Mouse (Mus musculus) CD8-positive naive resting alpha-beta T cell, adult 2 months (primary cell): ENCODE data around the gene Rbp7.
"Not testable (repeated sequence)": the region's sequence is repeated elsewhere in the genome, so short reads cannot be mapped to it uniquely, and the experiment has no call there.

Experiments used
- DNase-seq, 2 experiments: peaks; one replicate each; pipeline ENCODE4 v3.0.0; 2022; ENCODE audit warnings: low read depth in 2 of 2, low spot score in 2 of 2

Rbp7 gene

DNA sequence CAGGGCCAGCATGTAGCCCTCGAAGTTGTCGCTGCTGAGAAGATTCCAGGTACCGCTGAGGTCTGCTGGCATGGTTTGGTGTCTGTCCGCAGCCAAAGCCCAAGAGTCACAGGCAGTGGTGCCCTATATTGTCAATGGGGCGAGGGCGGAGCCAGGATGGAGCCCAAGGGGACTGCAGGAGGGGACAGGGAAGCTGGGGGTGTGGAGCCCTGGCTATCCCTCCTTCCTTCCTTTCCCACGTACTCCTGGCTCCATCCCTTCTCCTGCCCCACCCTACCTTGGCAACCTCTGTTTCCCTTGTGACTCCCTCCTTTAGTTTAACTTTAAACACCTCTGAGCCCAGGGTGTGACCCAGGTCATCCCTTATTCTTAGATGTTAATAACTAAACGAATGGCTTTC is at the start of gene Rbp7:
Gene Rbp7, minus strand, starts transcription at position 100 of the 400 bp plus-strand sequence.
- no peak for DNase-seq

DNA sequence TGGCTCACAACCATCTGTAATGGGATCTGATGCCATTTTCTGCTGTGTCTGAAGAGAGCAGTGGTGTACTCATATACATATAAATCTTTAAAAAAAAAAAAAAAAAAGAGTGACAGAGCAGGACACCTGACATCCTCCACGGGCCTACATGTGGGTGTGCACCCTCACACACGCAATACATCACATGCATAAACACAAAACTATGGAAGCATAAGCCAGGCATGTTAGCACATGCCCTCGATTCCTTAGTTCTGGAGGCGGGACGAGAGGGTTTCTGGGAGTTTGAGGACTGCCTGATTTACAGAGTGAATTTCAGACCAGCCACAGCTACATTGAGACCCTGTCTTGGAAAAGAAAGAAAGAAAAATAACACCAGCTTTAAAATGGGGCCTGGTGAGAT is 49.6 kb upstream of the Rbp7 start:
- DNase-seq: no peak

DNA sequence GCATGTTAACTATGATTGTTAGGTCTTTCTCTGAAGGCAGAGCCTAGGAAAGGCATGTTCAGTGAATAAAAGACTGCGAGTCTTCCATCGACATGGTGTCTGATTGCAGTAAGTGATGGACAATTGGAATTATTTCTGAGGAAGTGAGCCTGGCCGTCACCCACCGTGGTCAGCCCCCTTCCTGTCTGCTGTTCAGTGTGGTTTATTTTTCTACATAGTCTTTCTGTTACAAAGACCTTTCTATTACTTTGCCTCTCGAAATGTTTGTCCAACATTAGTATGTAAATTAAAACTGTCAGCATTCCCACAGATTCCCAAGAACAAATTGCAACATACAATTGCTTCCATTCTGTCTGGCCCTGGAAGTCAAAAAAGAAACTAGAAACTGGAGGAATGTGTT is 45.0 kb upstream of the Rbp7 start:
- DNase-seq: no peak

DNA sequence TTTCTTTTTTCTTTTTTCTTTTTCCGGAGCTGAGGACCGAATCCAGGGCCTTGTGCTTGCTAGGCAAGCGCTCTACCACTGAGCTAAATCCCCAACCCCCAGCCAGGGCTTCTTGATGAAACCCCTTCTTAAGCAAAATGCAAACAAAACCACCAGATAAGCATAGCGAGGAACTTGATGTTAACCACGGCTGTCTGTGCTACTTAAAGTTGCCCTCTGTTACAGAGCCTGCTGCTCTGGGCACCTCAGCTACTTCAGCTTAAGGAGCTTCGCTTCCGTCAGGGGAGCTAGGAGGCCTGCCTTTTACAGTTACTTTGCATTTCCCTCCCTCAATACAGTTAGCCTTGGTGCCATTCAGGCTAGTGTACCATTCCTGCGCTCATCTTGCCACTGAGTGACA is 44.1 kb upstream of the Rbp7 start:
- DNase-seq: no peak

DNA sequence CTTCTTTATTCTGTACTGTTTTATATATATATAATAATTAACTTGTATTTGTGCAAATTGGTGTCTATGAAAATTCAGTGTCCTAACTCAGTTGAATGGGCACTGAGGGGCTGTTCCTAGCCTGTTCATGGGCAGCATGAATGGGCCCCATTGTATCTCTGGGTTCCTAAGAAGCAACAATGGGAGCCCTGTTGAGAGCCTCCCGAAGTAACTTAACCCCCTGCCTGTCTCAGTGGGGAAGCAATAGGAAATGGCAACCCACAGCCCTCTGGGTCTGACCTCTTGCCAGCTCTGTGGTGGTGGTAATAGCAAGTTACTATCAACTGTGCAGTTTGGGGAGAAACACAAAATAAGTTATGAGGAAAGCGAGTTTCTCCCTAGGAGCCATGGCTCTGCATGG is 41.8 kb upstream of the Rbp7 start:
- DNase-seq: no peak

DNA sequence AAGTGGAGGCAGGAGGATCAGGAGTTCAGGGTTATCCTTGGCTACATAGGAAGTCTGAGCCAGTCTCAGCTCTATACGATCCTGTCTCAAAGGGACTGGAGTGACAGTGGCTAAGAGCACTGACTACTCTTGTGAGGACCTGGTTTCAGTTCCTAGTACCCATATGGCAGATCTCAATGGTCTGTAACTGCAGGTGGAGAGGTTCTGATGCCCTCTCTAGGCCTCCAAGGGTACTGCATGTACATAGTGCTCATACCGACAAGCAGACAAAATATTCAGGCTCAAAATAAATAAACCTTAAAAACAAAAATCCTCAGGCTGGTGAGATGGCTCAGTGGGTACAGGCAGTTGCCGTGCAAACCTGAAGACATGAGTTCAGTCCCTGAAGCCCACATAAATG is 36.4 kb upstream of the Rbp7 start:
- no peak for DNase-seq

DNA sequence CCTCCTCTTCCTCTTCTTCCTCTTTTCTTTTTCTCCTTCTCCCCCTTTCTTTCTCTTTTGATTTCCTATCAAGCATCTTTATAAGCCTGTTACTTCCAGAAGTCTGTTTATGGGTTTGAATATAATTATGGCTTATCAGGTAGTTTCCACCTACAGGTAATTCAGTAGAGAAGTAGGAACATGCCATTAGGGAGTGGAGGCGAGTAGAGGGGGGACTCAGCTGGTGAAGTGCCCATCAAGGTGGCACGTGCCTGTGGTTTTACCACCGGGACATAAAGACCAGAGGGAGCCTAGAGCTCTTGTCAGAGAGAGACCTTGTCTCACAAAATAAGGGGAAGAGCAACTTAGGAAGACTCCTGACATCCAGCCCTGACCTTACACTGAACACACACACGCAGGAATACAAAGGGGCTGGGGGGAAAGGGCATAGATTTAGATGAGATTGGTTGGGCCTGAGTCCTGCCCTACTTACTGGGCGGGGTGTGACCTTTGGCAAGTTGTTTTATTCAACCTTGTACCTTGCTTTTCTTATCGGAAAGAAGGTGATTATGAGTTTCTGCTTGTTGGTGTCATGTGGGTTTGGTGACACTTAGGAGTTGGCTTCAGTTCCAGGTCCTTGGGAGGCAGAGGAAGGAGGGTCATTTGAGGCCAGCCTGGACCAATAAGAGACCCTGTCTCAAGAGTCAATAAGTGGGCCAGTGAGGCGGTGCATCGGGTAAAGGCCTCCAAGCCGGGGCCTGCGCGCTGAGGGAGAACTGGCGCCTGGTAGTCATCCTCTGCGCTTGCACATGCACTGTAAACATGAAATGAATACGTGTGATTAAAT is 34.9 kb upstream of the Rbp7 start:
- DNase-seq: no peak

DNA sequence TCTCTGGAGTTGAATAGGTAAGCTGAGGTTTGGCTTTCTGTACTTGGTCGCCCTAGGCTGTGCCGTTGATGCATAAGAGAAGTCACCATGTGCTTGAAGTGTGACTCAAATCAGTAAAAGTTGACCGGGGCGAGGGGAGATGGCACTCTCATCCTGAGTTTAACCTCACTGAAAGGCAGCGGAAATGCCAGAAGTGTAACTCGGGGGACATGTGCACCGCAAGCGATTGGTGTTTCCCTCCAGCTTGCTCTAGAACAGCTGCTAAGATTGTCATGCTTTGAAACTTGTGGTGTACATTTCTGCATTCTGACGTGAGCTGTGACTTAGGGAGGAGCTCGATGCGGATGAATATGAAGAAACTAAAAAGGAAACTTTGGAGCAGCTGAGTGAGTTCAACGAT is 33.0 kb upstream of the Rbp7 start:
- DNase-seq: no peak

DNA sequence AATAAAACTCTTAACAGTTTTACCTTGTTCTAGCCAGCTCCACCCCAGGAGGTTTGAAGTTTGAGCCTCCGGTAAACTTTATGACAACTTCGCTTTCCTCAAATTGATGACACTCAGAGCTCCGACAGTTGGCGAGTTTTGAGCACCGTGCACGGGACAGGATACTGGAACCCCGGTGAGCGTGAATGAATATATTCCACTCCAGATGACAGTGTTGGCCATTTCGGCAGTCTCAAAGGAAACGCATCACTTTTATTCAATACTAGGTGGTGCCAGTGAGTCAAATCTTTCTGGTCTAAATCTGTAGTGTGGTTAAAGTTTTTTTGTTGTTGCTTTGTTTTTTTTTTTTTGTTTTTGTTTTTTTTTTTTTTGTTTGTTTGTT is 31.0 kb upstream of the Rbp7 start:
- DNase-seq: peak in 1 of 2 experiments; percentile 30

DNA sequence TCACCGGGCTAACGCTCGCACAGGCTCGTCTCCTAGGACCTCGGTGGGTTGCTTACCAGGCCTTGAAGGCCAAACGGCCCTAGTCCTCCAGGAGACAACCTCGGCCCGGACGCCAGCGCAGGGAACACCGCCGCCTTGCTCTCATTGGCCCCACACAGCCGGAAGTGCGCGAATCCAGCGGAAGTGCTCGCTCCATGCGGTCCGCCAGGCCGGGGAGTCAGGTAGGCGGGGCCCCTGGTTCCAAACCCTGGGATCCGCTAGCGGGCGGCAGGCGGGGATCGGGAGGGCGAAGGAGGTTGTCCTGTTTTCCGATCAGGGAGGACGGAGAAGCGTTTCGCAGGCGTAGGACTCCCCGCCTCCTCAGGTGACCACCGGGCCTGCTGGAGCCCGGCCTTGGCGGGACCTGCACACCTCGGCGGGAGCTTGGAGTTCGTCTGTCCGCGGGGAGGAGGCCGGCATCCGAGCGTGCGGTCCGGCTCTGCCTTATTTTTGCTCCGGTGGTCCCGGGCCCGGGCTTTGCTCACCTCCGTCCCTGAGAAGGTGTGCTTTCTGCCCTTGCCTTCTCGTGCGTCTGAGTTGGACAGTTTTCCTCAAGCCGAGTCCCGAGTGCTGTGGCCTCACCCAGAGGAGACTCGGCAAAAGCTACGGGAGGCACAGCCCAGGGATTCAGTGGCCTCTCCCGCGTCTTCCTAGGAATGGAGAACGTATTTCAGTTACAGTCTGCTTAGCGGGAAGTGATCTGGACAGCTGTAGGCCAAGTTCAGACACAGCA is 30.5 kb upstream of the Rbp7 start, which contains the start of the genes Nmnat1 and Lzic:
Gene Nmnat1, minus strand, starts transcription at position 150 of the 772 bp plus-strand sequence.
Gene Lzic, plus strand, starts transcription at position 177 of the 772 bp plus-strand sequence.
- peak; percentile 83 to 84 for DNase-seq

DNA sequence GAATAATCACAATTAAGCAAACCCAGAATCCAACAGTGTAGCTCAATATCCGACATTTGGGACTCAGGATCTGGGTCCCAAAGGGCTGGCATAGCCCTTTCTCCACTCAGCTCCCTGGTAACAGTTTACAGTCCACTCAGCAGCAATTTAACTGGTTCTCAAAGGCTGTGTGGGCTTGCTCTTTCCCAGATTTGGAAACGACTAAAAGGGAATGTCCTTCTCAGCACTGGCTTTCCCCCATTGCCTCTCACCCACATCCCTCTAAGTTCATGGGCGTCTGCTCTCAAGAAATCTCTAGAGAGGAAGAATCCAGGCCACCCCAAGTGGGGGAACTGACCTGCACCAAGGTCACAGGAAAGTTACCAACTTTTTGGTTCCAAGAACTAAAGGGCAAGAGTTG is 29.8 kb upstream of the Rbp7 start:
- no peak for DNase-seq

DNA sequence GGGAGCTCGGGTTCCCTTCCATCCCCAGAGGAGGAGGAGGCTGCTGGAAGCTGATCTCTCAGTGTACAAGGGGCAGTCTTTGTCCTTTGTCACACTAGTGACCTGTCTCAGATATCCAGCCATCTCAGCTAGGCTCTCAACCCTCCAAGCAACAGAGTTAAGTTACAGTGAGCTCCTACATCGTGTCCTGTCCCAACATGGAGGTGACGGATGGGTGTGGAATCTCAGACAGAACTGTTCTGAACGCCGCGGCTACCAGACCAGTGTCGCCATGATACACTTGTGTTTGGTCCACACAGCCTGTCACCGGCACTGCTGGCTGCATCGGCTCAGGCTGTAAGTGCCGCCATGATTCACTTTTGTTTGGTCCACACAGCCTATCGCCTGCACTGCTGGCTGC is 22.3 kb upstream of the Rbp7 start, which contains the start of gene Tmem274:
Gene Tmem274, plus strand, starts transcription at position 301 of the 400 bp plus-strand sequence.
- DNase-seq: no peak

DNA sequence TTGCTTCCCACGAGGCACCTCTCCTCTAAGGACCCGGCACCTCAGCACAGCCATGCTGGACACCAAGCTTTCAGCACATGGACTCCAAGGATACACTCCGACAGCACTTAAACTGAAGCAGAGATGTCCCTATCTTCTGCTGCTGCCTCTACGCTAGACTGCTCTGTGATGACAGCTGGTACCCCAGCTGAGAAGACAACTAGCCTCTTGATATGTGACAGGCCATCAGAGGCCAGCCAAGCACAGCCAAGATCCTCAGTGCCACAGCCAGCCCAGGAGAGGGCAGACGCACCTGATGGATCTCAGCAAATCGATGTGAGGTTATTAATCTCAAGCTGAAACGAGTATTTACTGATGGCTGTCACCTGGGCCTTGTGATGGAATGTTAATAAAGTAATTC is 20.3 kb upstream of the Rbp7 start:
- DNase-seq: no peak

DNA sequence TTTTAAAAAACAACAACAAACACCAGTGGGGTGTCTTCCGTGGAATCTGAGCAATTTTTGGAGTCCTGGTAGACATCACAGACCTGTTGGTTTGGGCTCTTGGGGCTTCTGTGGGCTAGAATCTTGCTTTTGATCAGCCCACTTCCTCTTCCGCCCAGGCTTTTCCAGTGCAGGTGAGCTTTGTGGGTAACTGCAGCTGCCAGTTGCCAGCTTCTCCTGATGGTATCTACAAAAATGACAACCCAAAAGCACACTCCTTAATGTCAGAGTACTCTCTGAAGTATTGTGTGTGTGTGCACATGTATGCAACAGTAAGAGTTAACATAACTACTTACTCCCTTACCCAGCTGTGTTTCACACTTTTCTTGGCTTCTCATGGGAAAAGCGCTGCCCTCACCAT is 14.8 kb upstream of the Rbp7 start:
- peak; percentile 57 for DNase-seq

DNA sequence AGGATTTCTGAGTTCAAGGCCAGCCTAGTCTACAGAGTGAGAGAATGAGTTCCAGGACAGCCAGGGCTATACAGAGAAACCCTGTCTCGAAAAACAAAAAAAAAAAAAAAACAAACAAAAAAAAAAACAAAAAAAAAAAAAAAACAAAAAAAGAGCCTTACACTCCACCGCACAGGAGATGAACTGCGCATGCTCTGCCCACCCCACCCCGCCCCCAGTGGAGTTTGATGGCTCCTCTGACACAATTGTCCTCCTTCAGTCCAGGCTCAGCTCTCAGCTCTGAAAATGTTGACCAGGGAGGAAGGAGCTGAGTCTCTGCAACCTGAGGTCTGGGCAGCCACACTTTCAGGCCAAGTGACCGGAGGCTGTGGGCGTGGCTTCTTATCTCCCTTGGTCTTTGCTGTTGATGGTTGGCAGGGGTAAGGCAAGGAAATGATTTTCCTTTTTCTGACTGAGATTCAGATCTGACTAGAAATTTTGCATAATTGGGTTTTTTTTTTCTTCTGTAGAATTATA is 8.7 kb upstream of the Rbp7 start:
- DNase-seq: no peak

DNA sequence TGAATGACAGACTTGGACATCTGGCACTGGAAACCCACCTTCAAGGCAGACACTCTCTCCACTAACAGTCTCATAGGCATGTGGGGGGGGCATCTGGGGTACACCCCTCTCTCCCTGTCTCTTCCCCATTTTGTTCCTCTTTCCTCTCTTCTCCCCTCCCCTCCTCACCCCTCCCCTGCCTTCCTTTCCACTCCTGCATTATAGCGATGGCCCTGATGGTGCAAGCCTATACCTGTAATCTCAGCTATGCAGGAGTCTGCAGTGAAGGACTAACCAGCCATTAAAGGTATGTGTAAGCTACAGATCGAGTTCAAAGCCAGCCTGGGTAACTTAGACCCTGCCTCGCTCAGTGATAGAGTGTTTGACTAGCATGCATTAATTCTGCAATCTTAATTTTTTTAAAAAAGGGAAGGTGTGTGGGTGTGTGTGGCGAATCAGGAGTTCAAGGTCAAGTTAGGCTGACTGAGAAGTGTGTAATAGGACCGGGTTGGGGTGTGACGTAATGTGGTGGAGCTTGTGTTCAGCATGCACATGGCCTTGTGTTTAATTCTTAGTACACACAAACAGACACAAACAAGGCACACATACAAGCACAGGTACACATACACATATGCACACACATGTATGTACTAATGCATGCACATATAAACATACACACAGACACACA is 7.7 kb upstream of the Rbp7 start:
- no peak for DNase-seq

DNA sequence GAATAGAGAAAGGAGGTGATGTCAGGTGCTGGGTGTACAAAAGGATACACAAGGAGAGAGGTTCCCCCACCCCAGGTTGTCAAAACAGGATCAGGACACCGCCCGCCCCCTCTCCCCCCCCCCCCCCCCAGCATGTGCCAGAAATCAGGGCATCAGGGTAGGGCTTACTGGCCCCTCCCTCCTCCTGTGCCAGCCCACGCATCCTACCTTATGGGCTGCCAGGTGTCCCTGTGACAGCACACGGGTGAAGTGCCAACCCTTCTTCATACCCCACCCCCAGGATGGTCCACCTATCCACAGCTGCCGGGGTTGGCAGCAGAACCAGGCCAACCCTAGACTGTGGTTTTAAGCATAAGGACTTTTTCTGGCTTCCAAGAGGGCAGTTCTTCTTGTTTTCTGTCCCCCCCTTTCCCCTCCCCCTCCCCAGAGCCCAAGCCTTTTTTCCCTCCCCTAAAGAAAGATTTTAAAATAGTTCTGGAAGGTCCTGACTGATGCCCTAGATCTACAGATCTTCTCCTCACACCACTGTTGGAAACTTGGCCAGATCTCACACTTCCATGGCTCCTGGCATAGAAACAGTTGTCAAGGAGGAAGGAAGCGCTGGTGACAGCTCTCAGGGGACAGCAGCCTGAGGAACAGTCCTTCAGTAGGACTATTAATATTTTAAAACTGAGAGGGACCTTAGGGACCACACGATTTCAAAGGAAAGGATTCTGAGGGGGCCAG is 7.0 kb upstream of the Rbp7 start:
- DNase-seq: no peak

DNA sequence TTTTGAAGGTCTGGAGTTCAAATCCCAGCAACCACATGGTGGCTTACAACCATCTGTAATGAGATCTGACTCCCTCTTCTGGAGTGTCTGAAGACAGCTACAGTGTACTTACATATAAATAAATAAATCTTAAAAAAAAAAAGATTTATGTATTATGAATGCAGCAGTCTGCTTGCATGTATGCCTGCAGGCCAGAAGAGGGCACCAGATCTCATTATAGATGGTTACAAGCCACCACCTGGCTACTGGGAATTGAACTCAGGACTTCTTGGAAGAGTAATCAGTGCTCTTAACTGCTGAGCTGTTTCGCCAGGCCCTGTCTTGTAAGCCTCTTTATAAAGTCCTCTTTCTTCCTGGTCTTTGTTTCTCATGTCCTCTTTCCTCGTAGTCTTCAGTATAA is 5.7 kb upstream of the Rbp7 start:
- not testable (repeated sequence) for DNase-seq

DNA sequence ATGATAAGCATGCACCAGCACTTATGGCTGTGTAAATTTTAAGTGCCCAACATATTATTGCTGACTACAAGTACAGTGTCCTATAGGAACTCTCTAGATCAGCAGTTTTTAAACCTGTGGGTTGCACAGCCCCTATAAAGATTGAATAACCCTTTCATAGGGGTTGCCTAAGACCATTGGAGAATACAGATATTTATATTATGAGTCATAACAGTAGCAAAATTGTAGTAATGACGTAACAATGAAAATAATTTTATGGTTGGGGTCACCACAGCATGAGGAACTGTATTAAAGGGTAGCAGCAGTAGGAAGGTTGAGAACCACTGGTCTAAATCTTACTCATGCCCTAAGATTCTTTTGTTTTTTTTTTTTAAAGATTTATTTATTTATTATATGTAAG is 4.6 kb upstream of the Rbp7 start:
- DNase-seq: no peak

DNA sequence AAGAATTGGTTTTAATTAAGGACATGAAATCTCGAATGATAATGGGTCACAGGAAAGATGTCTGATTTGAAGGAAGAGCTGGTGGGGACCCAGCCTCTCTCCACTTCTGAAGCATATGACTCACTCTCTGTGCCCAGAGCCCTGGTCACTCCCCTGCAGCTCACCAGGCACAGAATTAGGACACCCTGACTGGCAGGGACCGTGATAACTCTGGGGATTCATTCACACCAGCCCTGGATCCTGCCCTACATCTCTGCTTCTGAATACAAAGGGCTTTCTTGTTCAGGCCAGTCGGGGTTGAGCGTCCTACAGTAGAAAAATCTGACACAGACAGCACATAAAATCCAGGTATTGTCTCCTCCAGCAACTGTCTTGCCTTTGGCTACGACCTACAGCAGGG is 3.7 kb upstream of the Rbp7 start:
- no peak for DNase-seq
